Mouse (Mus musculus) adrenal gland (tissue): Measurements from ENCODE around the gene Mul1.

Source experiments
- intact Hi-C: fragments of 180-260 bp; cut with DNase I; formaldehyde crosslinking; loops from one replicate; pipeline ENCODE4 v1.15.1; 2025
- long read RNA-seq, 2 experiments: library from polyadenylated mRNA; unstranded; transcript quantifications; one replicate each; pipeline ENCODE4 v2.0.0; 2020; ENCODE audit warnings: borderline replicate concordance in 1 of 2; ENCODE audit not compliant: insufficient replicate concordance in 1 of 2

Gene Mul1
- long read RNA-seq, experiment 1, transcript Mul1-201 (4 exons, 3,733 nt), result major isoform, 18 of 25 reads
- long read RNA-seq, experiment 1, partial matches to known transcripts, result 0 of 25 reads
- long read RNA-seq, experiment 1, other reads (novel, unspliced or antisense), result 7 of 25 reads
- long read RNA-seq, experiment 2, transcript Mul1-201 (4 exons, 3,733 nt), result major isoform, 14 of 19 reads
- long read RNA-seq, experiment 2, partial matches to known transcripts, result 0 of 19 reads
- long read RNA-seq, experiment 2, other reads (novel, unspliced or antisense), result 5 of 19 reads

DNA sequence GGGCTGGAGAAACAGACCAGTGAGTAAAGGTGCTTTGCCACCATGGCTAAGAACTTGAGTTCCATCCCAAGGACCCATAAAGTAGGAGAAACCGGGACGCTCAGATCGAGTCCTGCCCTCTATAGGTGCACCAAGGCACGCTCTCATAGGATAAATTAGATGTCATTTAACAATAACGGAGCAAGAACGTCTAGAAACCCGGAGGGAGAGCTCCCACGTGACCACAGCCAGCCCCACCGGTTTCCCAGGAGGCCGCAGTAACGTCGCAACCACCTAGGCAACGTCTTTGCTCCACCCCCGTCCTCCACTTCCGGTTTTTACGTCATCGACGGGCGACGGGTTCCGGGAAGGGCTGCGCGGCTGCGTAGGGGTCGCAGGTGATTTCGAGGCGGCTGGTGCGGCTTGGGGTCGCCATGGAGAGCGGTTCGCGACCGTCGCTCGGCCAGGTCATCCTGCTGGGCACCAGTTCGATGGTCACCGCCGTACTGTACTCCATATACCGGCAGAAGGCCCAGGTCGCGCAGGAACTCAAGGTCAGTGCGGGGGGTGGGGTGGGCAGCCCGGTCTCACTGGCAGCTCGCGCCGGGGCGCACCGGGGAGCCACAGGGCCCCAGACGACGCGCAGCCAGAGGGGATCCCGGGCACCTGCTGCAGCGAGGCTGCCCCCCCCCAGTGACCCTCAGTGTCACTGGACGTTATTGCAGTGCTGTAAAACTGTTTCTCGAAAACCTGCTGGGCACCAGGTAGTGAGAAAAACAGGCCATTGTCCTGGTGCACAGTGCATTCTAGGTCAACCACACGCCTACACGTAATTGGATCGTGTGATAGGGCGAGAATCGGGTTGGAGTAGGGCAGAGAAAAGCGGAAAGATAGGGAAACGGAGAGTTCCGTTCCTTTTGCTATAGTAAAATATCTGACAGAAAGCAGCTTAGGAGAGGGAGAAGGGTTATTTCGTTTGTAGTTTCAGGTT lies at the start of gene Mul1:
Gene Mul1 (plus strand): TSS at position 325 of the 970 bp plus-strand sequence.
- intact Hi-C loops, result no loop called here

DNA sequence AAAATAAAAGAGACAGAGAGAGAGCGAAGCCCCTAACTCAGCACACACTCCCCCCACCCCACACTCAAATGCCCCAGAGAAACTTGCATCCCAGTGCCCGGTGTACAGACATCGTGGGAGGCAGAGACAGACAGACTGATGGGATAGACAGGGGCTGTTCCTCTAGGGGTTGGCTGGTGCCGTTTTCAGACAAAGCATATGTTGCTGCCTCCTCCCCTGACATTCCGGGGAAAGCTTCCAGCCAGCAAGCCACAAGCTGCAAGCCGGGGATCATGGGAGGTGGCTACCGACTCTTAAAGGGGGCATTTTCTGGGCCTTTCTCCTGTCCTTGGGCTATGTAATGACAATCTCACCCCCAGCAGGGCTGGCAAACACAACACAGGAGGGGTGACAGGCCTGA lies 40.8 kb upstream of the Mul1 start:
- intact Hi-C loops, result no loop called here

DNA sequence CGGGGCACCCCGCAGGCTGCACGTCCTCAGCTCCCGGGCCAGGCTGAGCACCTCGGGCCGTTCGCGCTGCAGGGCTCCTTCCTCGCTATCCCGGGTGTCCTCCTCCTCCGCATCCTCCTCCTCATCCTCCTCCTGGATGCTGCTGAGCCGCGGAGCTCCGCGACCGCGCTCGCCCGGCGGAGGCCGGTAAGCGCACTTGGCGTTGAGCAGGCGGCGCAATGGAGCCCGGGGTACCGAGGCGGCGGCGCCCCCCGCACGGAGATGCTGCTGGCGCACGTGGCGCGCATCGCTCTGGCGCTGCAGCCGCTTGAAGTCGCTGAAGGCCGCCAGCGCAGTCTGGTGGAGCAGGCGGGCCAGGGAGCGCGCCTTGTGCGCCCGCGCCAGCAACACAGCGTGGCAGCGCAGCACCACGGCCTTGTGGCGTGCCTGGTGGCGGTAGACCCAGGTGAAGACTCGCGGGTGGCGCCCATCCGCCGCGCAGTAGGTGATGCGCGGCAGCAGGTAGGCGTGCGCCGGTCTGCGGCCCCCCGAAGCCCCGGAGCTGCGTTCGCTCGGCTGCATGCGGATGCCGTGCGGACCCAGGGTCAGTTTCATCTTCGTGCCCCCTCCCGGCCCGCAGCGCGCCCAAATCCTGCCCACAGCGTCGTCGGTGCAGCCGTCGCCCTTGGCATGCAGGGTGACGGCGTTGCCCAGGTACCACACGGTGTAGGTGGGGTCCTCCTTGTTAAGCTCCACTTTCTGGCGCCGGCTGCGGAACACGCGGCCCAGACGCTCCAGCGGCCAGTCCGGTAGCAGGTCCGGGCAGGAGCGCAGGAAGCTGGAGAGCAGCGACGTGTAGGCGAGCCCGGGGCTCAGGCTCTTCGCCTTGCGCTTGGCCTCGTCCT lies 39.1 kb upstream of the Mul1 start:
- intact Hi-C loops, result no loop called here

DNA sequence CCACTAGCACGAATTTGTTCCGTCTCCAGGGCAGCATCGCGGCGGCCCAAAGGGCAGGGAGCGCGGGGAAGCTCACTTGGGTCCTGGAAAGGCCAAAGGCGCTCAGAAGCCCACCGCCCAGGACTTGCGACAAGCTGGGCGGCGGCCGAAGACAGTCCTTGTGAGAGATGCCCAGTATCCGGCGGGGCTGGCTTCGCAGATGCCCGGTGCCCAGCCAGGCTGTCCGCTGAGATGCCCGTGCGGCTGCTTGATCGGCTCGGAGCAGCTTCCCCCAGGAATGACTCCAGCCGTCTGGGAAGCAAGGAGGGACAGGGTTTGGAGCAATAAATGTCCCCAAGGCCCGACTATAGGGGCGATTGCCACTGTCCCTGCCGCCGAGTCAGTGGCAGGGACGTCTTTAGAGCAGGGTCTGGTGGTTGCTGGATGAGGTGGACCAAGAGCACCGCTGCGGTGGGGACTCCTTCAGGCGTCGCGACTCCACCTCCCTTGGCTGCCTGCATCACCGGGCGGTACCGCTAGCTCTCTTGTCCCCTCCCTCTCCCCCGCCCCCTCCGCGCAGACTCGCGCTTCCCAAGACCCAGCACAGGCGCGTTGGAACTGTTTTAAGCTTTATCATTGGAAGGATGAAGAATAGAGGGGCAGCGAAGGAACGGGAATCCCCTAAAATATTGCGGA lies 38.4 kb upstream of the Mul1 start, which contains the start of gene Fam43b:
Gene Fam43b (minus strand): TSS at position 558 of the 675 bp plus-strand sequence.
- intact Hi-C loops, result no loop called here

DNA sequence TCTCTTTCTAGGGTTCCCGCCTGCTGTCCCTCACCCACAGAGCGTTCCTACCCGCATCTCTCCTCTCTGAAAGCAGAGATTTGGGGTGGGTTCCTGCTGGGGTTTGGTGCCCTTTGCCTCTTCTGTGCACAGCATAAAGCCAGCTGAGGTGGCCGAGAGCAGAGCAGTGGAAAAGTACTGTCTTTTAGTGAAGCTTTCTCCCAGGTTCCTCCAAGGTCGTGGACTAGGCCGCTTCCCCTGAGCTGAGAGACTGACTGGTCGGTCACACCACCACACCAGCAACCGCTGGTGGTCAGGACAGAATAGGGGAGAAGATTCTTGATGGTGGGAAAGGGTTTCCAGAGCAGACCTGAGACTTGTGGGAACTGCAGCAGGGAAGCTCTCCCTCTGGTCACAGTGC lies 37.8 kb upstream of the Mul1 start:
- intact Hi-C loops, result no loop called here

DNA sequence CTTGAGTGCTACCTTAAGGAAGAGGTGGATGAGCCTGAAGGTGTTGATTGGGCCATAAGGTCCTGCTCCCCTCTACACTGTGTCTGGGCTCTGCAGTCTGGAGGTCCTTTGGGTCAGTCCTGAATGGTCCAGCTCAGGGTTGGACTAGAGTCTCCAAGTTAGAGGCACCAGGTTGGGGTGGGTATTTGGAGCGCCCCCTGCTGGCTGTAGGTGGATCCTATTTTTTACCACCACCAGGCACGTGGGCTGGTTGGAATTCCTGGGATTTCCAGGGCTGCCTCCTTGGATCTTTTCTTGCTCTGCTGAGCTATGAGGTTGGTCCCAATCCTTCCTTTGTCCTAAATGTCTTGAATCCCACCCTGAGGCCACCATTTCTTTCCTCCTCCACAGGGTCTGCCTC lies 29.7 kb upstream of the Mul1 start:
- intact Hi-C loops, result loop anchor here (1.0 kb wide), 1 partner anchor 24 kb away; no protein-coding TSS in a partner anchor

DNA sequence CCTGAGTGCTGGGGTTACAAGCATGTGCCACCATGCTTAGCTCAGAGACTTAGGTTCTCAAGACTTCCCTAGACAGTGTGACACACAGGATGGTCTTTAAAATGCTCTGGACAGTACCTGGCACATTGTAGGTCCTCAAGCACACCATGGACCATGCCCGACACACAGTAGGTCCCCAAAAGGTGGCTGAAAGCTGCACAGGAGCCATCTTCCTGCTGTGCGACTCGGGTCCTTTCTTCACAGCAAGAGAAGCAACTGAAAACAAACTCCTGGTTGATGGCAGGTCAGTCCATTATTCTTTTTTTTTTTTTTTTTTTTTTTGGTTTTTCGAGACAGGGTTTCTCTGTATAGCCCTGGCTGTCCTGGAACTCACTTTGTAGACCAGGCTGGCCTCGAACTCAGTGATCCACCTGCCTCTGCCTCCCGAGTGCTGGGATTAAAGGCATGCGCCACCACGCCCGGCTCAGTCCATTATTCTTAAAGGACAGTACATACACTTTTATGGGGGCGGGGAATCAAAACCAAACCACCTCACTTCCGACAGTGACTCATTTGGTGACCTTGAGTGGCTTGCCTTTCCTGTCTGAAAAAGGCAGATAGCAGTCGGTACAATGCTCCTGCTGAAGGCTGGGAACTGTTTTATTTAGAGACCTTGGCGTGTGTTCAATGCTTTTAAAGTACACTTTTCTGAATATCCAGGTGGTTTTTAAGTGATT lies 26.8 kb upstream of the Mul1 start:
- intact Hi-C loops, result no loop called here

DNA sequence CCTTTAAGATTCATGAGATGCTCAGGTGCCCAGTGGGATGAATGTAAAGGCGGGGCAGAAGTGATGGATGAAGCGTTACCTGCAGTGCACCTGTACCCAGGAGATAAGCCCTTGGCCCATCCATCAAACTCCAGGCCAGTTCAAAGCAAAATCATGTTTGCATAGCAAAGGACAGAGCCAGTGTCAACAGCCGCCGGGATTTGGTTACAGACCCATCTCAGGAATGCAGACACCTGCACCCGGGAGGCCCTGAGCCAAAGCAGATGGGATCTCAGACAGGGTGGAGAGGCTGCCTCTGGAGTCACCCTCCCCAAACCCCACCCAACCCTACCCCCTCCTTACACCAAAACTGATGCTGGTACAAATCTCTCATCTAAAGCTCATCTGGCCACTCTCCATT lies 23.5 kb upstream of the Mul1 start:
- intact Hi-C loops, result no loop called here

DNA sequence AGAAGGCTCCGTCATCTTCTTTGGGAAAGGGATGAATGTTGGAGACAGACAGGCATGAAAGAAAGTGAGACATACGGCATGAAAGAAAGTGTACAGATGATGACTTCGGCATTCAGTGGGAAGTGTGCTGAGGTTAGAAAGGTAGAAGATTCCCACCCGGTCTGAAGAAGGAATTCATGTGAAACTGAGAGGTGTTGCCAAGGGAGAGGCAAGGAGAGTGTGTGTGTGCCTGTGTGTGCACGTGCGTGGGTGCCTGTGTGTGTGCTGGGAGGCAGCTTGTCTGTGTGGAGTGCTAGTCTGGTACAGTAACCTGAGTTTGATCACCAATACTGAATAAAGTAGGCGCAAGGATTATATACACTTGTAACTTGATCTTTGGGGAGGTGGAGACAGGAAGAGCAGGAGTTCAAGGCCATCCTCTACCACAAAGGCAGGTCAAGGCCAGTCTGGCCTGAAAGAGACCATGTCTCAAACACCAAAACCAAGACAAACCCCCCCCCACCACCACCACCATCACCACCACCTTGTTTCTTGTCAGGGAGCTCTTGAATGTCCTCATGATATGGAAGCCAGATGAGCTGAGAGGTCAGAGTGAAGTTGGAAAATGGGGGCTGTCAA lies 22.9 kb upstream of the Mul1 start:
- intact Hi-C loops, result no loop called here

DNA sequence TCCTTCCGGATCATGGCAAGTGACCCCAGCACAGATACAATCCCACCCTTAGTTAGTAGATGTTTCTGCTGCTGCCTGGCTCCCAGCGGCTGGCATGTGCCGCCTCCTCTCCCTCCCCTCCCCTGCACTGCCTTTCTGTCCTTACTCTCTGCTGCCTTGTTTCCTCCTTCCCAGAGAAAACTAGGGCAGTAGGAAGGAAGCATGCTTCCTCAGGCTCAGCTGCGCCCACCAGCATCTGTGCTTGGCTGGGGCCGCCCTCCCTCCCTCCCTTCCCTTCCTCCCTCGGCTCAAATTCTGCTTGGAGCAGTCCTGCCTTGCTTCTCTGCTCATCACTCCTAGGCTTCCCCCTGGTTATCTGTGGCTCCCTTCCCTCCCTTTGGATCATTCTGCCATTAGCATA lies 19.7 kb upstream of the Mul1 start:
- intact Hi-C loops, result no loop called here

DNA sequence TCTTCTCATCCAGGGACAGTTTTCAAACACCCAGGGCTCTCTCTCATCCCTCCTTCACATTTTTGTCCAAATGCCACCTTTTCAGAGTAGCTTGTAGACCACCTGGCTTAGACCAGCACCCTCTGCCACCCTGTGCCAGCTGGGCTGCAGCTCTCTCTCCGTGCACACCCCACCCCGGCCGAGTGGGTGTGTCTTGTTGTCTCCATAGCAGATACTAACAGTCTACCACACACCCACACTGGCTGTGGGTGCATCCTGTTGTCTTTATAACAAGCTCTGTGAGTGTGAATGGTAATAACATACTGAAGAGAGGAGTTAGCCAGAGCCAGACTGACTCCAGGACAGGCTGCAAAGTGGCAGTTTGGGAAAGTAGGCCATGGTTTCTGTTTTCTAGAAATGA lies 18.5 kb upstream of the Mul1 start:
- intact Hi-C loops, result no loop called here

DNA sequence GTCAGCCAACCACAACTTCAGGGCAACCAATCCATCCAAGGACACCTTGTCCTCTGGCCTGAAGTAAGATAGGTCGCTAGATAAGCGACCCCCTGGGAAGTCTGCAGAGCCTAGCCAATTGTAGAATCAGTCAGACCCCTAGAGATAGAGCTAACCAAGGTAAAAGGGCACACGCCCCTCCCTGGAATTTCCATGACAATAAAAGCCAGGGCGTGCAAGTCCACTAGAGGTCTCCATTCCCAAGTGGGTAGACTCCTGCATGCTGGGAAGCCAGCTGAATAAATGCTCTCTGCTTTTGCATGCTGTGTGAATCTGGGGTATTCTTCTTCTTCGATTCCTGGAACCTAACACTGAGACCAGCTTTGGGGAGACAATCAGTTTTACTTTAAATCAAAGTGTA lies 18.1 kb upstream of the Mul1 start:
- intact Hi-C loops, result no loop called here

DNA sequence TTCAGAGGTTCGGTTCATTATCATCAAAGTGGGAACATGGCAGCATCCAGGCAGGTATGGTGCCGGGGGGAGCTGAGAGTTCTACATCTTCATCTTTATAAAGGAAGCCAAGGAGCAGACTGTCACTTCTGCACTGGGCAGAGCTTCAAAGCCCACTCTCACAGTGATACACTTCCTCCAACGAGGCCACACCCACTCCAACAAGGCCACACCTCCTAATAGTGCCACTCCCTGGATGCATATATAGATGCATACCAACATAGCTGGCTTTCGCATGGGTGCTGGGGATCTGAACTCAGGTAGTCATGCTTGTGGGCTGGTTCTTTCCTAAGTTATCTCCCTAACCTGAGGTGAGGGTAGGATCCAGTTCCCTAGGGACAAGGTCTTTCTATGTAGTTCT lies 16.6 kb upstream of the Mul1 start:
- intact Hi-C loops, result no loop called here

DNA sequence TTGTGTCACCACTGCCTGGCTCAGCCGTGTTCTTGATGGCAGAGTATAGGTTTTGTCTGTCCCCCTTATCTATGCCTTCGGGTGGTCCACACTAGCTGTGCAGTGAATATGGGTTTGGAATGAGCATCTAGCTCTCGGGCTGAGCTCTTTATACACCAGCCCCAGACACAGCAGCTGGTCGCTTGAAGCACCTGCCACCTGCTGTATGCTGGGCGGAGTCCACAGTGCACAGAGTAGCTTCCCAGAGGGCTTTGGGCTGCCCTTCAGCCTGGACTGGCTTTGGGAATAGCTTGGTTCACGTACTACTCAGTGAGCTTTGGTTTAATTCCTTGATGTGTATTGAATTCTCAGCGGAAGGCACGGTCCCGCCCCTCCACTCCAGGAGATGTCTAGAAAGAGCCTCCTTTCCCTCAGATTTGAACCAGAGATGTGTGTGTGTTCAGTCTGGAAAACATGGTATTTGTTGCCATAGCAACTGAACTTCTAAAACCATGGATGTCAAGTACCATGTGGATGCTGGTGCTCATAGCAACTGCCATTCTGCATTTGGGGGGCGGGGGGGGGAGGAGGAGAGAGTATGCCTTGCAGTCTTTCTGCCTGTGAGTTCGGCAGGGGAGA lies 16.0 kb upstream of the Mul1 start:
- intact Hi-C loops, result no loop called here

DNA sequence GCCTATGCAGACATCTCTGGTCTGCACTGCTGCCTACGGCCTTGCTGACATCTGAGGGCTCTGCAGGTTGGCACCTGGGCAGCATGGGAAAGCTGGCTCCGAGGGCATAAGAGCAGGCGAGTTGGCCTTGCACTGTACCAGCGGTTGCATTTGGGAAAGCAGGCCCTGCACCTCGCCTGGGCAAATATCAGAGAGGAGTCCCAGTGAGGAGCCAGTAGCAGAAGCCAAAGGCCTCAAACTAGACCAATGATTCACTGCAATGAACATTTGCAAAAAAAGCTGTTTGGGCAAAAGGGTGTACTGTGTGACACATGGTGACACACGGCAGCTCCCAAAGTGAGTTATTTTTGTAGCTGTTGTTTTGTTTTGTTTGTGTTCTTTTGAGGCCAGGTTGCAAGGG lies 9.4 kb upstream of the Mul1 start:
- intact Hi-C loops, result loop anchor here (5.0 kb wide), 1 partner anchor 43 kb away; no protein-coding TSS in a partner anchor

DNA sequence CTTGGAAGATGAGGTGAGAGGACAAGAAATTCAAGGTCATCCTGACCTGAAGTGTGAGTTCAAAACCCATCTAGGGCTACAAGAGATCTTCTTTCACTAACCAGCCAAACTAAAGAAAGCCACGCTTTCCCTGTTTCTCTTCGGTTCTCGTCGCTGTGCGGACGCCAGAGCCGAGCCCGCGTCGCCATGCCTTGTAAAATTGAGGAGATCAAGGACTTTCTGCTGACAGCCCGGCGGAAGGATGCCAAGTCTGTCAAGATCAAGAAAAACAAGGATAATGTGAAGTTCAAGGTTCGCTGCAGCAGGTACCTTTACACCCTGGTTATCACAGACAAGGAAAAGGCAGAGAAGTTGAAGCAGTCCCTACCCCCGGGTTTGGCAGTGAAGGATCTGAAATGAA lies 8.9 kb upstream of the Mul1 start:
- intact Hi-C loops, result loop anchor here (2.0 to 5.0 kb wide), 2 partner anchors 43 to 107 kb away; no protein-coding TSS in a partner anchor

DNA sequence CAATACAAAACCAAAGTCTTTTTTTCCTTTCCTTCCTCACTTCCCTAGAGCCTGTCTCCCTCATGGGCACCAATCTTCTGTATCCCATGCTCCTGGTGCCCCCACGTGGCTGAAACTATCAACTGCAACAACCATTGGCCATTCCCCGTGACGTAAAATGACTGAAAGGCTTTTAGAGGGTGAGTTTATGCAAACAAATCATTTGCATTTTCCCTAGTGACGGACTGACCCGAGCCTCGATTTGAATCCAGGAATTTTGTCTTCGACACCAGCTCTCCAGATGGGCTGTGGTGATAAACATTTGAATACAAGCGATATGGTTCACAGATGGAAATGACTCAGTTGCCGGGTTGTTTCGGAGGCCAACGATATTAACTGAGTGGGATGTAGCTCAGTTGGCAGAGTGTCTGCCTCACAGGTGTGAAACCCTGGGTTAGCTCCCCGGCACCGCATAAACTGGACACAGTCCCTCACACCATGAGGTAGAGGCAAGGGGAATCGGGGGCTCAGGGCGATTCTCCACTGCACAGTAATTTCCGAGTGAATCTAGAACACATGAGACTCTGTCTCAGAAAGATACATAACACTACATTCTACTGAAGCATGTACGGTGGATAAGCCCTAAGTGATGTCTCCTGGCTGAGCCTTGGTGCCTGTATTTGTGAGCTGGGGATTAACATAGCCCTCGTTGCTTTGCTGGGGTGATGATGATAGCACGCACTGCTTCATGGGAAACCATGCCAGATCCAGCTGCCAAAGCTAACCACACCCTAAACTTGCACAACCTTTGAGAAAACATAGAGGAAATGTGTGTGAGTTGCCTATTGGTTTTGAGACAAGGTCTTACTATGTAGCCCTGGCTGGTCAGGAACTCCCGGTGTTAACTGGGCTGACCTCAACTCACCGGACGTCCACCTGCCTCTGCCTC lies 7.4 kb upstream of the Mul1 start:
- intact Hi-C loops, result loop anchor here (2.0 to 5.0 kb wide), 2 partner anchors 45 to 108 kb away; no protein-coding TSS in a partner anchor

DNA sequence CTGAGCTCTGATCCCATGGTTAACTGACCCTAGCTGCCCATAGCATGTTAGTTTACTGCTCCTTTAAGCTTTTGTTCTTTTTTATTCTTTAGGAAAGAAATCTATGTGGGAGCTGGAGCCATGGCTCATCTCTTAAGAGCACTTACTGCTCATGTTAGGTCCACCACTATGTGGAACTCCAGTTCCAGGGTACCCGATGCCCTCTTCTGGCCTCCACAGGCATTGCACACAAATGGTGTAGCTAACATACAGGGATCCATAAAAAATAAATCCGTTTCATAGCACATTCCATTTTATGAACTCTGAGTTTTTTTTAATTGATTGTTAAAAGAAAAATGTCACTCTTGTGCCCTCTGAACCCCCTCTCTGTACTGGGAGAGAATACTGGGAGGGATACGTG lies 4.7 kb upstream of the Mul1 start:
- intact Hi-C loops, result loop anchor here (5.0 kb wide), 1 partner anchor 47 kb away; no protein-coding TSS in a partner anchor
